Mouse (Mus musculus) intestine, embryonic 14.5 days (tissue): ENCODE measurements around the gene Ntng1. TPM values are rescaled to one million over a fixed set of nuclear protein-coding genes. Genes with fewer than 3 reads are reported as not detected.

ENCODE experiments used
- ATAC-seq: fragments of 200-750 bp; cut with Nextera tagmentation; replicated peaks from 2 replicates; pipeline ENCODE4 v1.8.0; 2017; ENCODE audit warnings: low read depth, moderate number of reproducible peaks, moderate TSS enrichment, moderate library complexity; ENCODE audit not compliant: low FRiP score, low TSS enrichment
- DNase-seq: peaks from one replicate; pipeline ENCODE4 v3.0.0-alpha.2; 2018; ENCODE audit warnings: low spot score
- H3K27ac ChIP-seq: fragments of 300-500 bp; sonication (generic); 2 replicates; pipeline ENCODE4 v1.5.1; 2014; ENCODE audit warnings: low read depth, mild to moderate bottlenecking, control low read depth
- H3K27me3 ChIP-seq: fragments of 300-500 bp; sonication (generic); replicated peaks from 2 replicates; pipeline ENCODE4 v1.6.1; 2014; ENCODE audit warnings: low read length, control low read depth; ENCODE audit not compliant: control insufficient read depth, insufficient read depth
- H3K36me3 ChIP-seq: fragments of 300-500 bp; sonication (generic); 2 replicates; pipeline ENCODE4 v1.6.1; 2014; ENCODE audit warnings: low read length, control low read depth; ENCODE audit not compliant: control insufficient read depth, insufficient read depth
- H3K4me1 ChIP-seq: fragments of 300-500 bp; sonication (generic); replicated peaks from 2 replicates; pipeline ENCODE4 v1.6.1; 2014; ENCODE audit warnings: low read length, control low read depth, mixed read lengths; ENCODE audit not compliant: control insufficient read depth, insufficient read depth
- H3K4me2 ChIP-seq: fragments of 300-500 bp; sonication (generic); 2 replicates; pipeline ENCODE4 v1.6.1; 2014; ENCODE audit warnings: low read length
- H3K4me3 ChIP-seq: fragments of 300-500 bp; sonication (generic); 2 replicates; pipeline ENCODE4 v1.5.1; 2014; ENCODE audit warnings: low read depth, low read length, control low read depth, mixed read lengths
- H3K9ac ChIP-seq: fragments of 300-500 bp; sonication (generic); 2 replicates; pipeline ENCODE4 v1.6.1; 2014; ENCODE audit warnings: mild to moderate bottlenecking, low read length
- H3K9me3 ChIP-seq: fragments of 300-500 bp; sonication (generic); 2 replicates; pipeline ENCODE4 v1.6.1; 2016; ENCODE audit warnings: low read length, control low read depth; ENCODE audit not compliant: control insufficient read depth
- WGBS: fragments of 180-500 bp; shearing (Covaris S2); extraction: QIAGEN DNeasy Blood & Tissue Kit; methylation state at CpG from one replicate; pipeline ENCODE4 v1.1.7; 2014; 5-methylcytosine and 5-hydroxymethylcytosine counted together
- polyA plus RNA-seq: library from polyadenylated mRNA; unstranded; fragments of >200 nt; fragmentation: Nextera tagmentation; extraction: Ambion mirVana; gene quantifications from 2 replicates; pipeline ENCODE4 v1.2.1, GENCODE M21; 2014

Ntng1 gene
- polyA plus RNA-seq, 1 experiment from 2014 or later = 3.0 TPM

DNA sequence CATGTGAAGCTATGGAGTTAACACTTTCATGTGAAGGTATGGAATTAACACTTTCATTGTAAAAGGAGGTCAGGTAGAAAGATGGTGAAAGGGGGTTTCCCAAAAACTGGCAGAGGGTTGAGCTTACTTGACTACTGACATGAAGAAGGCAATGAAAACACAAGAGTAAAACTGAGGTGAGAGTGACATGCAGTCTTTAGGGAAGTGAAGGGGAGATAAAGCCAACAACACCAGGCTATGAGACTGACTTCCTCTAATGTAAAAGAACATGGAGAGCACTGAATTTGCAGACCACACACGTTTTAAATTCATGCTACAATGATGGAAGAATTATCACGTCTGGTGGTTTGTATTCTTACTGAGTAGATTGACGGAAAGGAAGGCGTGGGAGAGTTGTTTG is 168.7 kb downstream of the Ntng1 start:
- no peaks in the 10 kb centered on the region for H3K27me3 ChIP-seq
- DNase-seq (no peak), ATAC-seq (no peak)
- H3K9me3 ChIP-seq = no peaks in the 10 kb centered on the region
- H3K9ac ChIP-seq = no peak overlapping the region
- no peak overlapping the region for H3K4me2 ChIP-seq
- no peak overlapping the region for H3K27ac ChIP-seq
- no peaks in the 10 kb centered on the region for H3K4me1 ChIP-seq
- WGBS = 74% methylated on average over 4 of the region's 4 CpGs
- no peaks in the 10 kb centered on the region for H3K36me3 ChIP-seq
- no peak overlapping the region for H3K4me3 ChIP-seq

DNA sequence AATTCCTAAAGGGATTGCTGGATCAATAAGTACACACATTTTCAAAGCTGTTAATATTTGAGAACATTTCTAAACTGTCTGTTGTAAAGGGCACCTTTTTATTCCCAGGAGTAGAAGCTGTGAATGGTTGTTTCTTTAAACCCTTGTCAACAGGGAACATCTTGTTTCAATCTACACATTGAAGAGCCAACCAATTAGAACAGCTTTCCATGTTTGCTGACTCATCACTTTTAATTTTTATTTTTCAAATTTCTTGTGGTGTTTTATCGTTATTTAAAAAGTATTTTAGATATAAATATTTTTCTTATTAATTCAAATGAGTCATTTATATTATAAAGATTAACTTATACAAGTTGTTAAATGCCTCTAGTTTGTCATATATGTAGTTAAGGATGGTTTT is 172.3 kb downstream of the Ntng1 start:
- H3K36me3 ChIP-seq = no peaks in the 10 kb centered on the region
- no peaks in the 10 kb centered on the region for H3K9me3 ChIP-seq
- DNase-seq = no peak
- no peaks in the 10 kb centered on the region for H3K4me1 ChIP-seq
- H3K27me3 ChIP-seq = no peaks in the 10 kb centered on the region
- no peak overlapping the region for H3K27ac ChIP-seq
- no peak overlapping the region for H3K4me3 ChIP-seq
- WGBS = 75% methylated on average over 1 of the region's 1 CpGs
- no peak overlapping the region for H3K9ac ChIP-seq
- H3K4me2 ChIP-seq = no peak overlapping the region
- no peak for ATAC-seq

DNA sequence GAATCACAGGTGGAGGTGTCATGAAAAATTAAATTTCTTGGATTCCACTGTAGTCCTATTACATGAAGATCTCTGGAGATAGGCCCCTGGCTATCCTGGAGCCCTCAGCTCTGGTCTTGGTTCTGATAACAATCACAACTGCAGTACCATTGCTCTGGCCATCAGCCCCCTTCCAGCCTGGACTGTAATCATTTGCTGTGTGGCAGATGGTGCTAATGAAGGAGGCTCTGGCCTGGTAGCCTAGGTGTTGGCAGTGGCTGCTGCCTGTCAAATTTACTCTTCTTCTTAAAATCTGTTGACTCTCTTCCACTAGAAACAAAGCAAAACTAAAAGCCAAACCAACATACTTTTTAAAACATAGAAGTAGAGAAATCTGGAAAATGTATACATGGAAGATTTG is 173.6 kb downstream of the Ntng1 start:
- no peak overlapping the region for H3K9ac ChIP-seq
- ATAC-seq = no peak
- no peaks in the 10 kb centered on the region for H3K27me3 ChIP-seq
- no peak overlapping the region for H3K4me3 ChIP-seq
- no peak overlapping the region for H3K4me2 ChIP-seq
- H3K4me1 ChIP-seq = no peaks in the 10 kb centered on the region
- DNase-seq = no peak
- H3K36me3 ChIP-seq = no peaks in the 10 kb centered on the region
- no peaks in the 10 kb centered on the region for H3K9me3 ChIP-seq
- H3K27ac ChIP-seq = no peak overlapping the region

DNA sequence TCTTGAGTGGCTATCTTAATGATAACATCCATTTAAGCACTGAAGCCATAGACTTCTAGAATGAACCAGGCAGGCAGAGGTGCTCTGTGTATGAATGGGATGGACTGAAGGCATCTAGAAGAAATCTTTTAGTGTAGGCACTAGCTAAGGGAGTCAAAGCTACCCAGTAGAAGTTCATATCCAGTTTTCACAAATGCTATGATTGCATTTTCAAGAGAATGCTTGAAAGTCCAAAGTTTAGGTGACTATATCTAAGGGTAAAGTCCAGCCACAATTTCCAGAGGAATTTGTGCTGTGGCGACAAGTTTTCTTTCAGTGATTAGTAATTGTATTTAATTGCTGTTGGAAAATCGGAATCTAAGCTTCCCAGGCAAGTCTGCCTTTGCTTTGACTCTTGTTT is 181.2 kb downstream of the Ntng1 start:
- no peaks in the 10 kb centered on the region for H3K27me3 ChIP-seq
- no peak overlapping the region for H3K4me2 ChIP-seq
- H3K27ac ChIP-seq = no peak overlapping the region
- no peaks in the 10 kb centered on the region for H3K36me3 ChIP-seq
- H3K4me1 ChIP-seq = no peaks in the 10 kb centered on the region
- H3K9me3 ChIP-seq = no peaks in the 10 kb centered on the region
- H3K9ac ChIP-seq = no peak overlapping the region
- ATAC-seq (no peak), DNase-seq (no peak)
- no peak overlapping the region for H3K4me3 ChIP-seq
- WGBS = 78% methylated on average over 2 of the region's 2 CpGs

DNA sequence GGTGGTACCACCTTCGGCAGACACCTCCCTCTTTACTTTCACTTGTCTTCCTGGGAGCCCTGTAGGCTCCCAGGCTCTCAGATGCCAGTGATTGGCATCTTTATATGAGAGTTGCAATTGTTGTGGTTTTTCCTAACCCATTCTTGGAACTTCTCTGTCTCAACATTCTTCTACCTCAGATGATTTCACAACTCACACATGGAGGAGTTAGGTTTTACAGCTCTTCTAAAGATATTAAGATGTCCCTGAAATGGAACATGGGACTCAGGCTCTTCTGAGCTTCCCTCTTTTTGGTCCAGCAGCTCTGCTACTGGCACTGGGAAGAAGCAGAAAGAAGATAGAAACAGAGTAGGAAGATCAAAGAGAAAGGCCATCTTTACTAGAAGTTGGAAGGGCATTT is 200.9 kb downstream of the Ntng1 start:
- 83% methylated on average over 1 of the region's 1 CpGs for WGBS
- H3K4me1 ChIP-seq = no peaks in the 10 kb centered on the region
- no peak overlapping the region for H3K27ac ChIP-seq
- DNase-seq = no peak
- no peaks in the 10 kb centered on the region for H3K27me3 ChIP-seq
- H3K36me3 ChIP-seq = no peaks in the 10 kb centered on the region
- ATAC-seq = no peak
- no peak overlapping the region for H3K9ac ChIP-seq
- H3K4me3 ChIP-seq = no peak overlapping the region
- no peak overlapping the region for H3K4me2 ChIP-seq
- no peaks in the 10 kb centered on the region for H3K9me3 ChIP-seq

DNA sequence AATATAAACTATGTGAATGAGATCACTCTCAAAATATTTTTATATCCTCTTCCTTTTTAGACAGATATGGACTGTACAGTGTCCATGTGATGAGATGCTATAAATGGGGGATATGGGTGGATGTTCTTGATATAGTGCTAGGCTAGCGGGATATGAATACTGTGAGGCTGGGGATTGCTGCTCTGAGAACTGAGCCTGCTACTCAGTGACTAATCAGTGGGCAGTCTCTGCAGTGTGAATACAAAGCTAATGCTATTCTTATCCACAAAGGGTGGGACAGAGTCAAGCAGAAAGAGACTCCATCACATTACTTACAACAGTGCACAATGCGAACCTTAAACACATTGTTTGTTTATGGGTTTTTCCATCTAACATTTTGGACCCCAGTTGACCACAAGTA is 206.2 kb downstream of the Ntng1 start:
- DNase-seq (no peak), ATAC-seq (no peak)
- no peaks in the 10 kb centered on the region for H3K4me1 ChIP-seq
- no peak overlapping the region for H3K27ac ChIP-seq
- H3K9ac ChIP-seq = no peak overlapping the region
- no peak overlapping the region for H3K4me3 ChIP-seq
- H3K27me3 ChIP-seq = no peaks in the 10 kb centered on the region
- H3K4me2 ChIP-seq = no peak overlapping the region
- H3K36me3 ChIP-seq = no peaks in the 10 kb centered on the region
- H3K9me3 ChIP-seq = no peaks in the 10 kb centered on the region
- WGBS = 89% methylated on average over 2 of the region's 2 CpGs

DNA sequence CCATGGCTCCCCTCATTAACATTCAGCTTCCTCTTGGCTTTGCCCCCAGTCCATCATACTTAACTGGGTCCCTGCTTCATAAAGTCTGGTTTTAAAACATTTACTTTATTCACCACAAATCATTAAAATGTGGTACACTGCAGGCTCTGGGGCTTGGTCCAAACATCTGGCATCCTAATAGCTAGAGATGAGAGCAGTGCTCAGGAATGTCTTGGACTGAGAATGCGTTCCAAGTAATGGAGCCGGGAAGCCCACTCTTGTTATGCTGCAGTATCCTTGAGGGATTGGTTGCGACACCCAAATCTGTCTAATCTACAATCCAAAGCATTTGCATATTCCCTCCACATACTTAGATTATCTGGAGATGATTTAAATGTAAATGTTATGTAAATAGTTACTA is 207.5 kb downstream of the Ntng1 start:
- DNase-seq = no peak
- no peak overlapping the region for H3K4me2 ChIP-seq
- no peaks in the 10 kb centered on the region for H3K9me3 ChIP-seq
- H3K27me3 ChIP-seq = no peaks in the 10 kb centered on the region
- H3K36me3 ChIP-seq = no peaks in the 10 kb centered on the region
- 70% methylated on average over 3 of the region's 3 CpGs for WGBS
- no peaks in the 10 kb centered on the region for H3K4me1 ChIP-seq
- no peak overlapping the region for H3K4me3 ChIP-seq
- no peak overlapping the region for H3K9ac ChIP-seq
- no peak for ATAC-seq
- H3K27ac ChIP-seq = no peak overlapping the region

DNA sequence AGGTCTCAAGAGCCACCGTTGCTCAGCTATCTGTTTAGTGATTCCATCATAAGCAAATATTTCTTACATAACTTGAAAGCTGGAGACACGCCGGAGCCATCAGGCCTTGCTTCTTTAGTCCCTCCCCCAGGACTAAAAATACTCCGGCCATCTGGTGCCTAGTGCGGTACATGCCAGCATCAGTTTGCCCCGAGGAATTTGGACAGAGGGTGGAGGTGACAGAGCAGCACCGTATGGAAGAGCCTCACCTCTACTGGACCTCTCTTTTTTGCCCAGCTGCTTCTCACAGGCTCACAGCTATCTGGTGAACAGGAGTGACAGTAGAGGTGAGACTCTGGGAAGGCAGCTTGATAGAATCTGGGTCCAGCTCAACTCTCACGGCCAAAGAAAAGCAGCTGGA is 211.6 kb downstream of the Ntng1 start:
- 57% methylated on average over 8 of the region's 8 CpGs for WGBS
- DNase-seq (no peak), ATAC-seq (no peak)
- Histone ChIP-seq H3K9ac (no peak overlapping the region), H3K4me2 (no peak overlapping the region), H3K4me1 (no peaks in the 10 kb centered on the region), H3K36me3 (no peaks in the 10 kb centered on the region), H3K27me3 (no peaks in the 10 kb centered on the region), H3K27ac (no peak overlapping the region), H3K9me3 (no peaks in the 10 kb centered on the region), H3K4me3 (no peak overlapping the region)

DNA sequence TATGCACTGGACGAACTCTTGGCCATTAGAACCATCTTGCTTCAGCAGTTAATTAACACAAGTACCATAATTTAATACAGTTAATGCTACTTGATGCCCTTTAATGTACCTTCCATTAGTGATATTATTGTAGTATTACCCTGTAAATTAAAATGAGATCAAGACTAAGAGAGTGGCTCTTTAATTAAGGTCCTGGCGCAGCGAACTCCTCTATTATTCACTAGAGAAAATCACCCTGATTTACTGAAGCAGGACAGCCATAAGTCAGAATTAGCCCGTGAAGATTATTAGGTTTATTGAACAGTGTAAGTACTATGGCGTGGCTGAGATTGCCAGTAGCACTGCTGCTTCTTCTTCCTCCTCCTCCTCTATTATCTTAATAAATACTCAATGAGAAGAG is 212.8 kb downstream of the Ntng1 start:
- Histone ChIP-seq H3K4me3 (no peak overlapping the region), H3K27ac (no peak overlapping the region), H3K4me1 (no peaks in the 10 kb centered on the region), H3K36me3 (no peaks in the 10 kb centered on the region), H3K4me2 (no peak overlapping the region), H3K9me3 (no peaks in the 10 kb centered on the region), H3K9ac (no peak overlapping the region), H3K27me3 (no peaks in the 10 kb centered on the region)
- DNase-seq (no peak), ATAC-seq (no peak)
- 77% methylated on average over 5 of the region's 5 CpGs for WGBS
